Mouse (Mus musculus) gonadal fat pad, adult 2 months (tissue): ENCODE results near the gene Agap1. TPM values are rescaled to one million over a fixed set of nuclear protein-coding genes. Genes with fewer than 3 reads are reported as not detected.

Source experiments
- DNase-seq: peaks from one replicate; pipeline ENCODE4 v3.0.0-alpha.2; 2012; ENCODE audit warnings: low read depth
- polyA plus RNA-seq: library from polyadenylated mRNA; depleted of rRNA; stranded (reverse); fragments of >200 nt; gene quantifications from 2 replicates; pipeline ENCODE4 v1.2.3, GENCODE M21; 2012

Gene Agap1
- polyA plus RNA-seq, 1 experiment: 15.8 TPM

DNA sequence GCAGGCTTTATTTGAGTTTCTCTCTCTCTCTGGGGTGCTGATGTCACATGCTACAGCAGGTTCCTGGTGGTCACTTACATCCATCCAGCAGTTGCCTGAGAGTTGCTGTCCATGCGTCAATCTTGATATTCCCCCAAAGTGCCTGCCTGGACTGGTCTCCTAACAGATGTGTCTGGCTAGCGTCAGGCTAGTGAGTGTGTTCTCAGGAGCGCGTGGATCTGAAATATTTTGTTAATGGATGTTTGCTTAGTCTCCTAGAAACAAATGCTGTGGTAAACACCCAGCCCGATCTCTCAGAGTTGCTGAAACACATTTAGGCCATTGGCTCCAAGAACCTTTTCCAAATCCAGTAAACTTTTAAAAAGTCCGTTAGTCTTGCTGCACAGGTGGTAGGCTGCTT lies 161.9 kb downstream of the Agap1 start:
- DNase-seq: no peak

DNA sequence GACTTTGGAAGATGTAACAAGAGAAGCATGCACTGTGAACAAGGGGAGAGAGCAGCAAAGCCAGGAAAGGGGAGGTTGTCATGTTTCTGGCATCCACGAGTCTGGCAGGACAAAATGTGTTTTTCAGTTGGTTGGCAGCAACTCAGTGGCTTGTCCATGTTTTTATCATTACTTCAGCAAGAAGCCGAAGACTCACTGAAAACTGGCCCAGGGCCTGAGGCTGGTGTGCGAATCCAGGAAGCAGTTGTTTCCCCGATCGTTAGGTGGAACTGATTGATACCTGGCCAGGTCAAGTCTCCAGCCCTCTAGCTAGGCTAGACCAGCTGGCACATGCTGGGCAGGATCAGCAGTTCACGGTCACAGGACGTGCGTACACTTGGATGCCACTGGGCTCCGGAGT lies 162.7 kb downstream of the Agap1 start:
- DNase-seq: no peak

DNA sequence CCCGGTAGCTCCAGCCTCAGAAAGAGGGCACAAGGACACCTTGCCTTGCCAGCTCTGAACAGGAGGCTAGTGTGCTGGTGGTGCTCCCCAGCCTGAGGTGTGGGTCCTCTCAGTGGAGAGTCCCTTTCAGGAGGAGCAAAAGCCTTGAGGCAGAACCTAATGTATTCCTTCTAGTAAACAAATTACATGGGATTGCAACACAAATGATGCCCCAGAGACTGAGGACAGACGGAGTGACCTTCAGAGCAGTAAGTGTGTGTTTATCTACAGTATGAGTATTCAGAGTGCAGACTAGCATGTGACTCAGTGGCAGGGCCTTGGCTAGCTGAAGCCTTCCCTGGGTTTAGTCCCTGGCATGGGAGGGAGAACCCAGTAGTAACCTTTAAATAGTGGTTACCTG lies 165.4 kb downstream of the Agap1 start:
- no peak for DNase-seq

DNA sequence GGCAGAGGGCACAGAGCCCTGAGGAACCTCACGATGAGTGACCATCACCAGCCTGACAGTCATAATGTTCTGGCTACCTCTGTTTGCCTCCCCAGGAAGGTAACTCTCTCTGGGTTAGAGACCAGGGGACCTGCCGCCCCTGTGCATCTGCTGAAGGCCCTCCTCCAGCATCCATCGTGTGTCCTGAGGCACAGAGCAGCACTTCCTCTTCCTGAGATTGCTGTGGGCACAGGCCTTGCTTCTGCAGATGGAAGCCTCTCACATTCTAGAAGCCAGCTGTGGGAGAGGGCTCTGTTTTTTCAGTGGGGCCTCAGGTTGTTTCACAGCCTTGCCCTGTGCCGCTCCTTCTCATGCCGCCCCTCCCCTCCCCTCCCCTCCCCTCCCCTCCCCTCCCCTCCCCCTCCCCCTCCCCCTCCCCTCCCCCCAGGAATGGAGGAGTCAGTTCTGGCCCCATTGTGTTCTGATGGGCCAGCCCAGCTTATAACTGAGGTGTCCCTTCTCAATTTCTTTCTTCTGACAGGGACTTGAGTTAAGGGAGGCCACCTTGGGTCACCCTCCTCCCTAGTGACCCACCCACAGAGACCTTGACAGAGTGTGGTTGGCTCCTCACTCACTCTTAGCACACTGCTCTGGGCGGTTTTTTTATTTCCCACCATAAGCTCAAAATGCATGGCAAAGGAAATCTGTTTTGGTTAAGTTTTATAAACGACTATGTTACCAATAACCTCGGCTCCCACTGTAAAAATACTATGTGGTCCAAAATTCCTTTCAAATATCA lies 166.6 kb downstream of the Agap1 start:
- DNase-seq: no peak

DNA sequence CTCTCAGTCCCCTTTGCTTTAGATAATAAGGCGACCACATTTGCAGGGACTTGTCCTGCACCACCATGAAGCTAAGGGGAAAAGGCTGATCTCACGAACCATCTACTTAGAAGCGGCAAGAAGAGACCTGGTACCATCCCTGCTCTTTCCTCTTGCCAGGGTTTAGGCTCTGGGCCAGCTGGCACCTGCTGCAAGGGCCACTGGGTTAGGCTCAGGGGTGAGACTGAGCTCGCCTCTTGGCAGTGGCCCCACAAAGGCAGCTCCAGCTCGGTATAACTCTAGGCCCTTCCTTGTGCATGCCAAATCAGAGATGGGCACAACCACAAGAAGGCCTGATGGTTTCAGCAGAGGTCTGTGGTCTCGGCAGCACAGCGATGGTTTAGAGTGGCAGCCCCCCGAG lies 167.3 kb downstream of the Agap1 start:
- DNase-seq: no peak

DNA sequence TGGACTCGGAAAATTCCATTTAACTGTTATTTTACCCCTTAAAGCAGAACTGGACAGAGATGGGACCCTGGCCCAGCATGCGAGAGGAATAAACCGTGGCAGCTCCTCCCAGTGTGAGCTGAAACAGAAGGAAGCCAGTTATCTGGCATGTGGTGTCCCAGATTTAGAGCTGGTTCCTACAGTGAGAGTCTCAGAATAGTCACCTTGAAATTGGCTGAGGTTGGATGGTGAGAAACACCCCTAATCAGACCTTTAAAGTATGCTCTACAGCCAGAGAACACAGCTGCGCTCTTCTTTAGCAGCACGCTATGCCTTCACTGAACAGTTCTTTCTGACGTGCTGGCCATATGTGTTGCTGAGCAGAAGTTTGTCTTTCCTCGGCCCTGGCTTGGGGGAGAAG lies 168.2 kb downstream of the Agap1 start:
- no peak for DNase-seq

DNA sequence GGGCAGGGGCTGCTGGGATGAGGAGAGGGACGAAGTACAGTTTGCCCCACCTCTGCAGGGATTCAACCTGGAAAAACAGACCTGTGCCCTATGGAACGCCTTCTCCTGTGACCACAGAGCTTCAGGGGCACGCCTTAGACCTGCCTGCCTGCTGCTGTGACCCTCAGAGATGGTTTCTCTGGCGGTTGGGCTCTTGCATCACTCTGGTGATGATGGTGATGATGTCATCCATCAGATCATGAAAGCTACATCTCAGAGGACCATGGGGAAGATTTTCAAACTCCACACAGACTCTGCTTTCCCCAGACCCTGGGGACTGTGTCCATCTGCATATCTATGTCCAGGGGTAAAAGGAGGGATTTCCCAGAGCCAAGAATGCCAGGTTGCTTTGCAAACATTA lies 170.7 kb downstream of the Agap1 start:
- no peak for DNase-seq

DNA sequence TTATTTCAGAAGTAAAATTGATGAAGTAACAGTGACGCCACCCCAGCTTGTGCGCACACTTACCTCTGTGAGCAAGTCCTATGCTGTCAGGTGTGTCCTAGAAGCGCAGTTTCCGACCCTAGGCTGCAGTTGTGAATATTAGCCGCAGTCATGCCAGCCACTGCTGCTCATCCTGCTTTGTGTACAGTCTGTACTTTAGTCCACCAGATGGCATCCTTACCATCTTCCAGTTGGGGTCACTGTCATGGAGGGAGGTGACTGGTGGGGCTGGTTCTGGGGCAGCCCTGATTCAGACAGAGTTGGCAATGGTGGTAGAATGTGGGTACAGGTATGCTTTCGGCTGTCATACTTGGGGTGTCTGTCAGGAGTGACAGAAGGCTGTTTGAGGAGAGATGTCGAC lies 171.4 kb downstream of the Agap1 start:
- DNase-seq: no peak

DNA sequence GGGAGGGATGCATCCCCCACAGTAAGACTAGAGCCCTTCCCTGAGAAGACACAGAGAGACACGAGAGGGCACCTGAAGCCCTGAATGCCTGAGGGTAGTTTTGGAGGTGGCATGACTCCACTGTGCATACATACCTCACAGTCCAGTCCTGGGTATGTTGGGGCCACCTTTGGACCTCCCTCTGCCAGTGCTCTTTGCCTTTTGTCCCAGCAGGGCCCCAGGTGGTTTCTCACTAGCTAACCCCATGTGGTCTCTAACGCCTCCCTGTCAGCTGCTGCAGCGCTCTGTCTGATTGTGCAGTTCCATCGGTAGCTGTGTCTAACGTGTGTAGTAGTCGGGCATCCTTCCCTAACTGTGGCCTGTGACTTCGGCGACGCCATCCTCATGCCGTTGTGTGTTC lies 172.3 kb downstream of the Agap1 start:
- no peak for DNase-seq

DNA sequence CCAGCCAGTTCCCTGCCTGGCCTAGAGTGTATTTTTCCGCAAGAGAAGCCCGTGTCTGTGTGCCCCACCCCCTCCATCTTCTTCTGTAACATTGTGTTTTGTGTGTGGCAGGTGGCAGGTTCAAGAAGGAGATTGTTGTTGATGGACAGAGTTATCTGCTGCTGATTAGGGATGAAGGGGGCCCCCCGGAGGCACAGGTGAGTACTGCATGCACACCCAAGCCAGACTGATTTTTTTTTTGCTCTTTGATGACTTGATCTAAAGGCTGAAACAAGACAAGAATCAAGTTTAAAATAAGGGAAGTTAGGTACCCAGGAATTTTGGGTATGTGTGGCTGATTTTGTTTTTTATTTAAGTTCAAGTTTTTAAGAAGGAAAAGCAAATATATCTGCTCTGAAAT lies 173.0 kb downstream of the Agap1 start:
- DNase-seq: no peak

DNA sequence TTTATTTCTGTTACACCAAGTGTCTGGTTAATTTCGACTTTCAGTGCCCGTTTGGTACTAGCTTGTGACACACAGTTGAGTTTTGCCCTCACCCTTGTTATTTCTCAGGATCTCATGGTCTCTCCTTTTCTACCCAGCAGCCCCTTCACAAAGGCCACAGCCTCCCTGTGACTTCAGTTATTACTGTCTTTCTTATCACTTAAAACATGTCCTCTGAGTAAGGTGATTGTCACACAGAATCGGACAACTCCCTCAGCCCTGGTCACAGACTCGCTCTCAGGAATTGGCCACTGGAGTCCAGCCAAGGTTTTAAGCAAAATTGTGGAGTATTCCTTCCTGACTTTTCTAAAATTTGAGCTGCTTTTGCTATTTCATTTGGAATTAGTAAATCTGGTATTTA lies 176.2 kb downstream of the Agap1 start:
- no peak for DNase-seq

DNA sequence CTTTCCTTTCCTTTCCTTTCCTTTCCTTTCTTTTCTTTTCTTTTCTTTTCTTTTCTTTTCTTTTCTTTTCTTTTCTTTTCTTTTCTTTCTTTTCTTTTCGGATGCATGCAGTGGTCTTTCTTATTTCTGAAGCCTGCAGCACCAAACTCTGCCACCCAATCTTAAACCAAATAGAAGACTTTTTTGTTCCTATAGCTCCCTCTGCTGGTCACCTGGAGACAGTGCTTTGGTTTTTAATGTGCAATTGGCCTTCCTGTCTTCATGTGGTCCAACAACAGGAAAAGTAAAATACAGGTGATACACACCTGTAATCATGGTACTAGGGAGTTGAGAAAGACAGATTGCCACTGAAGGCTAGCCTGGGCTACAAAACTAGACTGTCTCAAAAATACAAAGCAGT lies 177.1 kb downstream of the Agap1 start:
- DNase-seq: no peak

DNA sequence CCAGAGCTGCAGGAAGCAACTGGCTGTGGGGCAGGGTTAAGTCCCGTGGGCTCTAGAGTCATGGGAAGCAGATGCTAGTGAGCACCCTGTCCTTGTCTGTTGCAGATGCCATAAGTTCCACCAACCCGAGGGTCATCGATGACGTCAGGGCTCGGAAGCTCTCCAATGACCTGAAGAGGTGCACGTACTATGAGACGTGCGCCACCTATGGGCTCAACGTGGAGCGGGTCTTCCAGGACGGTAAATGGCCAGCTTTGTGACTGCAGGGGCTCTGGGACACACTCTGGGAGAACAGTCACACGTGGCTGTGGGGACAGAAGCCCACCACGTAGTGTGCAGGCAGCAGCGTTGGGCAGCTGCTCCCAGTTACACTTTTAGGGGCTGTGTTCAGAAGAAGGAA lies 179.4 kb downstream of the Agap1 start:
- no peak for DNase-seq

DNA sequence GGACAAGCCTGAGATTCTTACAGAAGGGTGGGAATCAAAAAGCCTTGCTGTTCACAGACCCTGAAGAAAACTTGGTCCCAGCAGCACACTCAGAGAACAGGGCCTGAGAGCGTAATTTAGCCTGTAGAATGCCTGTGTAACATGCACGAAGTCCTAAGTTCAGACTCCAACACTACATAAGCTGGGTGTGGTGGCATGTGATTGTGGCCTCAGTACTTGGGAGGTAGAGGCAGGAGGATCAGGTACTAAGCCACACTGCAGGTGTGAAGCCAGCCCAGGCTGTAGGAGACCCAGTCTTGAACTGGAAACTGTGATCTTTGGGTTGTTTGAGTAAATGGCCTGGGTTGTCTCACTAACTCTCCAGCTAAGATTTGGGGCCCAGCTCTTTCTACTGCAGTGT lies 180.5 kb downstream of the Agap1 start:
- no peak for DNase-seq

DNA sequence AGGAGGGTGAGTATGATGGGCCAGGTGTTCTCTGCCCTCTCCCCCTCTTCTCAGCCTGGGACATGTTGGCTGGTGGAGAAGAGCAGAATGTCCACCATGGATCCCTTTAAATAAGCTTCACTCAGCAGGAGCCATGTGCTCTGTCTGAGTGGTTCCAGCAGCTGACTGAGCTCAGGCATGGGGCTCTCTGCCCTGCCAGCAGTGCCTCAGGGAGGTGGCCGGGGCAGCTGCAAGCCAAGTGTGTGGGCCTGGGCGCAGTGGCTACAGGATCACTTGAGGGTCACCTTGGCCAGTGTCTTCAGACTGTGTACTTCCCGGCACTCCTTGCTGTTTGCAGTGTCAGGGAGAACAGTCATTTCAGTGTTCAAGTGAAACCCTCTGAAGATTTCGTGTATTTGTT lies 183.1 kb downstream of the Agap1 start:
- DNase-seq: no peak

DNA sequence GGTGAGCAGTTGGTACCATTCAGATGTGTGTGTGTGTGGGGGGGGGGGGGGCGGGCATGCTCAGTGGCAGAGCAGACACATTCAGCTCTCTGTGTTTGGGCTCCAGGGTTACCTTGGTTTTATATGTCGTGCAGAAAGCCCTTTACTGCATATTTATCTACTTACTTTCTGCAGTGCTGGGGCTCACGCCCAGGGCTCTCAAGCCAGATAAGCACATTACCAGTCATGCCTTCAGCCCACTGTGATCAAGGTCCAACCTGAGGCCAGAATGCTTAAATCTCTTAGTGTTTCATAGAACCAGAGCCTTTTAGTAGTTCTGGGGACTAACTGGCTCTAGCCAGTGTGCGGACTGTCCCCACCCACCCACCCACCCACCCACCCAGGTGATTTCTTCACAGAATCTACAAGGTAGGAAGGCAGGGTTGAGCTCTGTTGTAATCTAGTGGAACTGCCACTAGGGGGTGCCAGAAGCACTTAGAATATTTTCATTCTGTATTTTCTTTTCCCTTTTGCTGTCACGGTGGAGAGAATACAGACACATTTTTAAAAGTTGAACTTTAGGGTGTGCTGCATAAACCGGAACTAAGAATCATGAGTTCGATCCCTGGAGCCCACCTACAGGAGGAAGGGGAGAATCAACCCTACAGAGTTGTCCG lies 189.0 kb downstream of the Agap1 start:
- no peak for DNase-seq

DNA sequence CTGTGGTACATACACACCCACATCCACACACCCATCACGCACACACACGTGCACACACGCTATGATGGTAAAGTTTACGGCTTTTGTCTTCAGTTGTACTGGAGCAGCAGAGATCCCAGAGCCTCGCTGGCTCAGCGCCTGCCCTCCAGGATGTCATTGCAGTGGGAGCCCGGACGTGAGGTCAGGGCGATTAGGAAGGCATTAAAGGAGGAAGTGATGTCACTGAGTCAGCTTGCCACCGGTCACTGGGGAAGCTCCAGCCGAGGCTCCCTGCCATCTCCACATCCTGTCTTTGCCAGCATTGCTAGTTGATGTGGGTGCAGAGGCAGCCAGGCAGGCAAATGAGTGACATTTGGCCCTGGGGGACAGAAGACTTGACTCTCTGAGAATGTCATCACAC lies 189.5 kb downstream of the Agap1 start:
- DNase-seq: no peak

DNA sequence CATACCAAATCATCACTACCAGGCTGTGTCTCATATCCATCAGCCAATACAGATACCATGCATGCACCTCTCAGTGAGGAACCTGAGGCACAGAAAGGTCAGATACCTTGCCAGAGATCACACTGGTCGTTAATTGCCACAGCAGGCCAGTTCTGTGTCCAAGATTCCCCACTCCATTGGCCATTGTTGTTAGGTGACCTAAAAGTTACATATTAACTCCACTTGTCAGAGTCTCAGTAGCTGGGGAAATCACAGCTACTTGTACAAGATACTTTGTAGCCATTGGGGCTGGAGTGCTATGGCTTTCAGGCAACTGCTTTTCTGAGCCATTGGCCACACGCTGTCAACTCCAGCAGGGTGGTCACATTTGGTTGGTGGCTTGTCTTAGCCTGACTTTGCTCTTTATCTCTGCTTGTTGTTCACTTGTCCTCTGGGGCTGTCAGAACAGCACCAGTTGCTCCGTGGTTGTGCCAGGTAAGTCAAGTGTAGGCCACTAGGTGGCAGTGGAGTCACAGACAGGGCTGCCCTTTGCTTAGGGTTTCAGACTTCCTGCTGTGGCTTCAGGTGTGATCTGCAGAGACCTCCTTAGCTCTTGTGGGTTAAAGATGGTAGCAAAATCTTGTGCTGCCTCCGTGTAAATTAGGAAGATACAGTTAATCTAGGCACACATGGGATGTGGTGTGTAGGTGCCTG lies 191.9 kb downstream of the Agap1 start:
- no peak for DNase-seq

DNA sequence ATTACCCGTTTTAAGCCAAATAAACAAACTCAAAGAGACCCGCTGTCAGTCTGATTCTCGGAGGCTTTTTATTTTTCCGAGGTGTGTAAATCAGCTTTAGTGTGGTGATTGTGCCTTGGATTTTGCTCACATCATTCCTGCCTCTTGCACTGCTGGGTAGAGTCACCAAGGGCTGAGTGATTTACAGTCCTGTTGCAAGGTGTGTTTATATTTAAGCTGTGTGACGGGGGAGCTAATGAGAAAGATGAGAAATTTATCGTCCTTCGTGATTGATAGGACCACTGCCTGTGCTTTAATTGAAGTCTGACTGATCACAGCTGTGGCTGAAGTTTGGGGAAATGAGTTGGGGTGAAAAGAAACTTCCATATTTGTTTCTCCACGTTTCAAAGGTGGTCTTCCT lies 192.9 kb downstream of the Agap1 start:
- no peak for DNase-seq

DNA sequence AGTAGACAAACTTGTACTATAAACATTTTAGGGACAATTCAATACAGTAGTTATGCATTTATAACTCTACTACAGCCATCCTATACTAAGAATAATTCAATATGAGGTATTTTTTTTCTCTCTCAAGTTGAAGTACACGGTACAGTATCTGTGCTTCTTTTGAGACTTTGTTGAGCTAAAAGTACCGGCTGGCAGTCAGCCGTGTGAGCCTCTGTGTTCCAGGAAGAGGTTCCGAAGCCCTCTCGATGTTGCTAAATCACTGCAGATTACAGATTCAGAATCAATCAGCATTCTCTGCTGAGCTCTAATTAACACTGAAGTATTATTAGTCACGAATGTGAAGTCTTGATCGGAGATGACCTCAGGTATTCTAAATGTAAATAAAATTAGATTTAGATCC lies 196.0 kb downstream of the Agap1 start:
- no peak for DNase-seq

DNA sequence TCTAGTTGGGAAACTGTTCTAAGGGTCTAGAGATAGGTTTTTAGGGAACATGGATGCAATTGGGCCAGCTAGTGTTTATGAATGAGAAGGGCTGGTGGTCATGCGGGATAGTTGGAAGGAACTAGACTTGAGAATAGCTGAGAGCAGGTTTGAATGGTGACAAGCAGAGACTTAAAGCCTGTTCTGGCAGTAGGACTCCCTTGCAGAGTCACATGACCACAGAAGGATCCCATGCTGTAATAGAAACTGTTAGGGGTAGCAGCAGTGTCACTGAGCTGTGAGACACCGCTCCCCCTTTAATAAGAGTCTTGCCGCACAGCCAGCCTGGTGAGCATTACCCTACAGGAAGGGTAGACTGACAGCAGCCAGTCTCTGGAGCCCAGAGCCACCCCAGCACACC lies 201.6 kb downstream of the Agap1 start:
- DNase-seq: no peak

DNA sequence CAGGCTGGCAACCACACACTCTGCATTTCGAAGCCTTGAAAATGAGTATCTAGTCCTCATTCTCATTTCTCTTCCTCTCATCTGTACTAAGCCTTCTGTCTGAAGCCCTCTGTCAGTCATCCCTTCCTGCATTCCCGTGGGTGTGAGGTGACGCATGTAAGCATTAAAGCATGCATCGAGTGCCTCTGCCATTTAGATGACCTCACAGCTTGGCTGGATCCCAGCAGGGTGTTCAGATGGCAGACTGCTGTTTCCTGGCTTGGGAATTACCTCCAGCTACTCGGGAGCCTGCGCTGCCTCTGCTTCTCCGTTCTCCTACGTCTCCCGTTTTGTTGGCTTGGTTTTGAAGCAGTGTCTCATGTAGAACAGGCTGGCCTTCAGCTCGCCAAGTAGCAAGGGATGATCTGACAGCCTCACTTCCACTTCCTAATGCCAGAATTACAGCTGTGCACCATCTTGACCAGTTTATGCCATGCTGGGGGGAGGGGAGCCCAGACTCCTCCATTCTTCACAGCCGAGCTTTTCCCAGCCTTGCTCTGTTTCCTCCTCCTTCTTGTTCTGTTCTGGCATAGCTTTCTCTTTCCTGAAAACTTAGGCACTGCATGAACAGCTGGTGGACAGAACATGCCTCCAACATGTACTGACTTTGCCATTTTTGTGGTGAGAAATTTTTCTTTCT lies 202.2 kb downstream of the Agap1 start:
- DNase-seq: no peak

DNA sequence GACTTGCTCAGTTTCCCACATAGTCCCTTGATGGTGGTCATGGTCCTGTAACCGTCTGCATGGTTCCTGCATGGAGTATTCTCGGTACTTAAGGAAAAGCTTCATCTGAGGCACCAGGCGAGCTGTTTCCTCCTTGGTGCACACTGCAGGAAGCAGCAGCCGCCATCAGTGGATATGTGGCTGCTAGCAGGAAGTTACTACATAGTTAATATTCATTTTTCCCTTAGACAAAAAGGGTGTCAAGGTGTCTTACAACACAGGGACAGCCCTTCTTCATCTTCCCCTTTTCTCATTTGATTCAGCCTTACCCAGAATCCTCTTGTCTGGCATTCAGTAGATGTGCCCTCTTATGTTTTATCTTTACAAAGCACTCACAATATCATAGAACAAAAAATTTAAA lies 206.2 kb downstream of the Agap1 start:
- DNase-seq: no peak
